Mouse (Mus musculus) liver, embryonic 14.5 days (tissue): Measurements from ENCODE around the gene Lgals3.

Experiments
- CTCF ChIP-seq: IDR thresholded peaks from 2 replicates; pipeline ENCODE4 v1.5.1; 2016; ENCODE audit warnings: antibody characterized with exemption, low read depth, control low read depth
- EP300 ChIP-seq: IDR thresholded peaks from 2 replicates; pipeline ENCODE4 v1.6.1; 2016; ENCODE audit warnings: antibody characterized with exemption, low read depth

- TF ChIP-seq CTCF (no peak), EP300 (no peak)
Measured at GRCm38 (mm10) chr14:47340231-47340925, 27.2 kb upstream of the Lgals3 start.
